ENCODE assay signal across 43 mouse cellular contexts in the genomic region with DNA sequence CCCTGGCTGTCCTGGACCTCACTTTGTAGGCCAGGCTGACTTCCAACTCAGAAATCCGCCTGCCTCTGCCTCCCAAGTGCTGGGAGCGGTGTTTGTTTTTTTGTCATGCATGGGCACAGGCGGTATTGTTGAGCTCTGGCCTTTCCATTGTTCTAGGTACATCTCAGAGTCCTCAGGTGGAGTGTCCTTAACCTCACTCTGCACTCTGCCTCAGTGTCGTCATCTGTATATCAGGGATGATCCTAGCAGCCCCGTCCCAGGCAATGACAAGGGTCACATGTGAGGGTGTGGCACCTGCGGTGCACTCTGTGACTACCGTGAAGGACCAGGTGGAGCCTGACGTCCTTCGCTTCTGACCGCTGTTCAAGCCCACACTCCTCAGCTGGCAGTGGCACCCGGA. TPM values are rescaled to one million over a fixed set of nuclear protein-coding genes. Genes with fewer than 3 reads are reported as not detected.
"Had no signal": no experiment of that assay in that cellular context is flagged by ENCODE, and none has a peak within 500 bp of the region (broad histone marks: within the 10 kb centered on the region; RNA-seq: fewer than 3 reads in every experiment).

No protein-coding gene starts in this region.

- H3K4me3 ChIP-seq: heart, embryonic 10.5 days; heart, embryonic 12.5 days; hindbrain, embryonic 10.5 days; hindbrain, embryonic 12.5 days; intestine, embryonic 15.5 days; limb, embryonic 13.5 days; limb, embryonic 15.5 days; liver, embryonic 12.5 days had no signal

- H3K9me3 ChIP-seq: heart, embryonic 10.5 days; heart, embryonic 12.5 days; hindbrain, embryonic 10.5 days; hindbrain, embryonic 12.5 days; intestine, embryonic 15.5 days; limb, embryonic 13.5 days; limb, embryonic 15.5 days; liver, embryonic 12.5 days had no signal

- H3K27ac ChIP-seq: heart, embryonic 10.5 days; hindbrain, embryonic 10.5 days; hindbrain, embryonic 12.5 days; hindbrain, embryonic 14.5 days; intestine, embryonic 15.5 days; limb, embryonic 13.5 days; limb, embryonic 15.5 days; liver, embryonic 12.5 days; liver, embryonic 14.5 days had no signal

- DNase-seq: gastrocnemius, postnatal 14 days; gastrocnemius, postnatal 36 days; heart, adult 11 months; heart, postnatal 10 days; heart, postnatal 4 days; kidney, adult 18-20 months; kidney, adult 8-10 months; kidney, postnatal 10 days; kidney, postnatal 36 days; layer of hippocampus, adult 9-11 months; layer of hippocampus, postnatal 36 days; left cerebral cortex, postnatal 4 days had no signal

- H3K4me2 ChIP-seq: heart, embryonic 12.5 days; hindbrain, embryonic 12.5 days; hindbrain, embryonic 14.5 days; intestine, embryonic 15.5 days; limb, embryonic 13.5 days; limb, embryonic 15.5 days; liver, embryonic 12.5 days had no signal

- ATAC-seq: hindbrain, embryonic 16.5 days; inflammation-experienced regulatory T-cells, adult 6 months; intestine, embryonic 15.5 days; intestine, postnatal 0 days; liver, embryonic 12.5 days had no signal

- H3K27me3 ChIP-seq: hindbrain, embryonic 12.5 days; limb, embryonic 13.5 days; limb, embryonic 15.5 days had no signal

- H3K9ac ChIP-seq: heart, embryonic 12.5 days; hindbrain, embryonic 12.5 days; hindbrain, embryonic 14.5 days; intestine, embryonic 15.5 days; limb, embryonic 13.5 days; limb, embryonic 15.5 days; liver, embryonic 12.5 days; liver, embryonic 14.5 days had no signal

- H3K36me3 ChIP-seq: heart, embryonic 10.5 days; heart, embryonic 12.5 days; hindbrain, embryonic 12.5 days; intestine, embryonic 15.5 days; limb, embryonic 13.5 days; limb, embryonic 15.5 days had no signal

RNA-seq across cellular contexts. Expression of gene Gm21969, which starts 24.4 kb away (rescaled TPM):
- total RNA-seq: gastrocnemius, adult 18-20 months; gastrocnemius, adult 8-10 months; gastrocnemius, postnatal 14 days; gastrocnemius, postnatal 36 days; heart, adult 8-10 months; heart, postnatal 10 days; heart, postnatal 25 days; heart, postnatal 4 days; layer of hippocampus, adult 18-20 months; layer of hippocampus, adult 8-10 months; layer of hippocampus, postnatal 14 days; layer of hippocampus, postnatal 36 days; left cerebral cortex, adult 8-10 months; left cerebral cortex, postnatal 10 days; left cerebral cortex, postnatal 25 days had no signal
- polyA plus RNA-seq: gonadal fat pad, adult 2 months; heart, embryonic 10.5 days; heart, embryonic 12.5 days; heart, embryonic 14.5 days; heart, embryonic 16.5 days; hindbrain, embryonic 10.5 days; hindbrain, embryonic 12.5 days; hindbrain, embryonic 14.5 days; hindbrain, embryonic 16.5 days; inflammation-experienced regulatory T-cells, adult 6 months; intestine, embryonic 15.5 days; intestine, postnatal 0 days; kidney, embryonic 14.5 days; kidney, embryonic 16.5 days; large intestine, adult 2 months; limb, embryonic 11.5 days; limb, embryonic 13.5 days; limb, embryonic 15.5 days; liver, embryonic 12.5 days; liver, embryonic 14.5 days had no signal

RNA-seq across cellular contexts. Expression of gene Tas1r2, which starts 26.0 kb away (rescaled TPM):
- total RNA-seq: gastrocnemius, adult 18-20 months; gastrocnemius, adult 8-10 months; gastrocnemius, postnatal 14 days; gastrocnemius, postnatal 36 days; heart, adult 8-10 months; heart, postnatal 10 days; heart, postnatal 25 days; heart, postnatal 4 days; layer of hippocampus, adult 18-20 months; layer of hippocampus, adult 8-10 months; layer of hippocampus, postnatal 14 days; layer of hippocampus, postnatal 36 days; left cerebral cortex, adult 18-20 months; left cerebral cortex, adult 8-10 months; left cerebral cortex, postnatal 10 days; left cerebral cortex, postnatal 25 days; left cerebral cortex, postnatal 4 days had no signal
- polyA plus RNA-seq: gonadal fat pad, adult 2 months; heart, embryonic 10.5 days; heart, embryonic 14.5 days; heart, embryonic 16.5 days; hindbrain, embryonic 10.5 days; hindbrain, embryonic 12.5 days; hindbrain, embryonic 14.5 days; hindbrain, embryonic 16.5 days; inflammation-experienced regulatory T-cells, adult 6 months; intestine, embryonic 15.5 days; intestine, postnatal 0 days; kidney, embryonic 14.5 days; kidney, embryonic 16.5 days; large intestine, adult 2 months; limb, embryonic 11.5 days; limb, embryonic 13.5 days; liver, embryonic 12.5 days; liver, embryonic 14.5 days had no signal
